ENCODE assay signal across 9 mouse cellular contexts in the genomic region with DNA sequence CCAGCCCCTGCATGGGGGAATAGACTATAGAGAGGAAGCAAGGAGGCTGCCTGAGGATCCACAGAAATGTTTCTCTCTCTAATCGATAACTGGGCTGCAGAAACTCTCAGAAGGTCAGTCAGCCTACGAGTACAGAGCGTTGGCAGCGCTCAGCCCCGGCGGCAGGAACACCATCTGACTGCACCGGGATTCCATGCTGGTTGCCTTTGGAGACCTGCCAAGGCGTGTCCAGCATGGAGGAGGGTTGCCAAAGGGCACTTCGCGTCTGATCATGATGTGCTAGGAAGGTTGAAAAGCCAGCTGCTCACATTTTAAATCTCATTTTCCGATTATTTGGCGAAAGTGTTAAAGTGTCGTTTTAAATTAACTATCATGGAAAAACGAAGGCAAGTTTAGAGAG. TPM values are rescaled to one million over a fixed set of nuclear protein-coding genes. Genes with fewer than 3 reads are reported as not detected.
DNase-seq lines count a peak whose midpoint lies in the region; ATAC-seq and TF ChIP-seq lines count a peak whose summit lies in the region.
"Had no signal": no experiment of that assay in that cellular context is flagged by ENCODE, and none has a peak within 500 bp of the region (broad histone marks: within the 10 kb centered on the region; RNA-seq: fewer than 3 reads in every experiment).

No protein-coding gene starts in this region.

- no peaks in the 10 kb centered on the region for H3K27me3 ChIP-seq in stomach, postnatal 0 days (ENCODE audit: control insufficient read depth, insufficient read depth, low read length)

- TF ChIP-seq EP300 in stomach, postnatal 0 days (optimal IDR thresholded peaks at IDR 0.05) = no peak

- DNase-seq in left cerebral cortex, postnatal 4 days = peak; percentile 95
- no peak for DNase-seq in left cerebral cortex, adult 9 months (ENCODE audit: low spot score in 2 of 2)
- peak; percentile 73 to 80 for DNase-seq in adrenal gland, postnatal 36 days
- peak; percentile 83 for DNase-seq in gastrocnemius, adult 2 months
- peak; percentile 72 to 87 for DNase-seq in kidney, postnatal 36 days
- peak; percentile 21 for DNase-seq in stomach, postnatal 0 days (ENCODE audit: low spot score)
- DNase-seq in embryo, embryonic 10.5 days (ENCODE audit: low spot score) = no peak
- no peak for DNase-seq in frontal cortex, postnatal 36 days (ENCODE audit: low spot score in 2 of 2)

- H3K36me3 ChIP-seq in stomach, postnatal 0 days (ENCODE audit: control insufficient read depth, insufficient read depth, low read length) = no peaks in the 10 kb centered on the region
- H3K36me3 ChIP-seq: G1E had no signal

- no peaks in the 10 kb centered on the region for H3K9me3 ChIP-seq in stomach, postnatal 0 days (ENCODE audit: control insufficient read depth, low read length)
- H3K9me3 ChIP-seq: G1E had no signal

- 68% methylated on average over 14 of the region's 14 CpGs for WGBS in stomach, postnatal 0 days

- no peak overlapping the region for H3K27ac ChIP-seq in gastrocnemius, adult 2 months
- no peak overlapping the region for H3K27ac ChIP-seq in stomach, postnatal 0 days (replicated peaks)

- H3K4me2 ChIP-seq in stomach, postnatal 0 days (replicated peaks; ENCODE audit: low read depth) = no peak overlapping the region

- intact Hi-C loops in left cerebral cortex, postnatal 4 days (cut with DNase I) = no loop called here
- intact Hi-C loops in gastrocnemius, adult 2 months (cut with DNase I) = loop anchor here (5.0 kb wide), 2 partner anchors 157 to 562 kb away; a partner anchor contains a TSS

- no peak for ATAC-seq in stomach, postnatal 0 days (ENCODE audit: low FRiP score, low TSS enrichment)

- no peak overlapping the region for H3K9ac ChIP-seq in stomach, postnatal 0 days (ENCODE audit: low read length)

- TF ChIP-seq CTCF in gastrocnemius, adult 2 months (IDR thresholded peaks at IDR 0.05) = no peak
- no peak for TF ChIP-seq CTCF in stomach, postnatal 0 days (IDR thresholded peaks at IDR 0.05; ENCODE audit: low read depth)

- H3K4me1 ChIP-seq in stomach, postnatal 0 days (replicated peaks; ENCODE audit: control insufficient read depth, insufficient read depth) = no peaks in the 10 kb centered on the region

- peak overlapping the region; percentile 7 for H3K4me3 ChIP-seq in gastrocnemius, adult 2 months
- no peak overlapping the region for H3K4me3 ChIP-seq in stomach, postnatal 0 days (ENCODE audit: low read depth, low read length)

RNA-seq across cellular contexts. Expression of a gene that starts 49.9 kb away (rescaled TPM):
- total RNA-seq in left cerebral cortex, postnatal 4 days (2021) = 1 to 10 TPM; 6.7 to 7.6 TPM
- total RNA-seq in adrenal gland, postnatal 36 days (2021) = 1 to 10 TPM; 3.2 to 4.0 TPM
- 1 to 10 TPM in 1 of 2 experiments, under 1 TPM in 1; 0.33 to 1.3 TPM for total RNA-seq in gastrocnemius, adult 2 months (2021)
- 2.1 and 2.9 TPM in 2 replicates for polyA plus RNA-seq in stomach, postnatal 0 days (2015; fragmentation: Nextera tagmentation; extraction: Ambion mirVana)
- polyA plus RNA-seq: G1E had no signal

Comparison
In these comparisons a context has a peak if more than half of its experiments do, and no peak if none do; other contexts are left out.
1. DNase-seq: peak in left cerebral cortex, postnatal 4 days (single experiment), adrenal gland, postnatal 36 days (2 of 2), gastrocnemius, adult 2 months (single experiment), kidney, postnatal 36 days (2 of 2) and stomach, postnatal 0 days (single experiment); none in left cerebral cortex, adult 9 months (0 of 2), embryo, embryonic 10.5 days (single experiment) and frontal cortex, postnatal 36 days (0 of 2).